Mouse (Mus musculus) forebrain, embryonic 10.5 days (tissue): ENCODE measurements around the gene Vkorc1l1. TPM values are rescaled to one million over a fixed set of nuclear protein-coding genes. Genes with fewer than 3 reads are reported as not detected.
"Not testable (repeated sequence)": the region's sequence is repeated elsewhere in the genome, so short reads cannot be mapped to it uniquely, and the experiment has no call there.

Source experiments
- DNase-seq: peaks from one replicate; pipeline ENCODE4 v3.0.0-alpha.2; 2017; ENCODE audit warnings: low spot score; ENCODE audit errors: extremely low spot score
- H3K27ac ChIP-seq: fragments of 300-500 bp; sonication (generic); 2 replicates; pipeline ENCODE4 v1.5.1; 2016; ENCODE audit warnings: mild to moderate bottlenecking
- H3K27me3 ChIP-seq: fragments of 300-500 bp; sonication (generic); 2 replicates; pipeline ENCODE4 v1.6.1; 2016; ENCODE audit warnings: mild to moderate bottlenecking; ENCODE audit not compliant: poor library complexity, severe bottlenecking
- H3K36me3 ChIP-seq: fragments of 300-500 bp; sonication (generic); replicated peaks from 2 replicates; pipeline ENCODE4 v1.6.1; 2016; ENCODE audit warnings: mild to moderate bottlenecking, moderate library complexity
- H3K4me1 ChIP-seq: fragments of 300-500 bp; sonication (generic); 2 replicates; pipeline ENCODE4 v1.6.1; 2016
- H3K4me3 ChIP-seq: fragments of 300-500 bp; sonication (generic); 2 replicates; pipeline ENCODE4 v1.5.1; 2016; ENCODE audit warnings: mild to moderate bottlenecking, moderate library complexity
- H3K9me3 ChIP-seq: fragments of 300-500 bp; sonication (generic); 2 replicates; pipeline ENCODE4 v1.6.1; 2016; ENCODE audit warnings: mild to moderate bottlenecking, moderate library complexity
- WGBS: fragments of 180-500 bp; shearing (Covaris S2); methylation state at CpG from one replicate; pipeline ENCODE4 v1.1.7; 2016; 5-methylcytosine and 5-hydroxymethylcytosine counted together
- polyA plus RNA-seq: library from polyadenylated mRNA; unstranded; fragments of >200 nt; fragmentation: Nextera tagmentation; extraction: Ambion mirVana; gene quantifications from 2 replicates; pipeline ENCODE4 v1.2.1, GENCODE M21; 2016

Gene Vkorc1l1
- 33.0 and 33.4 TPM in 2 replicates for polyA plus RNA-seq

DNA sequence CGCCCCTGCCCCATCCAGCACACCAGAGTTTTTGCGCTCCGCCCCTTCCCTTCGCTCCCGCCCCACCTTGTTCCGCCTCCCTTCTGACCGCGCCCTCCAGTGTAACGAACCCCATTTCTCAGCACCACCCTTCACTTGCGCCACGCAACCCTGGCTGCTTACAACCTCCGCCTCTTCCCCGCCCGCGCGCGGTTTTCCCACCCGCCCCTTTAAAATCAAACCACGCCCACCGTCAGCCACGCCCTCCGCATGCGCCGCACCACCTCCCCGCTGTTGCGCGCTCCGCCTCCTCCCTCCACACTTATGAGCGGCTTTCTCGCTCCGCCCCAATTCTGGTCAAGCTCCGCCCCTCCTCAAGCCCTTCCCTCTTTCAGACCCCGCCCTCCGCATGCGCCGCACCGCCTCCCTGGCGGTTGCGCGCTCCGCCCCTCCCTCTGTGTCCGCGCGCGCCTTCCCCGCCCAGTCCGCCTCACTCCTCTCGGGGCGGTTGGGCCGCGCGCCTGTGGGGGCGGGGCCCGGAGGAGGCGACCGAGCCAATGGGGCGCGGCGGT lies at the start of gene Vkorc1l1:
Gene Vkorc1l1, plus strand, starts transcription at position 476 of the 551 bp plus-strand sequence.
- Histone ChIP-seq H3K27ac (peak within 1 kb of the TSS; percentile 92), H3K4me3 (peak within 1 kb of the TSS; percentile 94), H3K36me3 (peaks cover 17% of the 10 kb centered on the region), H3K27me3 (no peaks in the 10 kb centered on the region), H3K9me3 (no peaks in the 10 kb centered on the region), H3K4me1 (peaks cover 29% of the 10 kb centered on the region)
- WGBS, result under 1% methylated on average over 59 of the region's 59 CpGs
- DNase-seq, result peak; percentile 99

DNA sequence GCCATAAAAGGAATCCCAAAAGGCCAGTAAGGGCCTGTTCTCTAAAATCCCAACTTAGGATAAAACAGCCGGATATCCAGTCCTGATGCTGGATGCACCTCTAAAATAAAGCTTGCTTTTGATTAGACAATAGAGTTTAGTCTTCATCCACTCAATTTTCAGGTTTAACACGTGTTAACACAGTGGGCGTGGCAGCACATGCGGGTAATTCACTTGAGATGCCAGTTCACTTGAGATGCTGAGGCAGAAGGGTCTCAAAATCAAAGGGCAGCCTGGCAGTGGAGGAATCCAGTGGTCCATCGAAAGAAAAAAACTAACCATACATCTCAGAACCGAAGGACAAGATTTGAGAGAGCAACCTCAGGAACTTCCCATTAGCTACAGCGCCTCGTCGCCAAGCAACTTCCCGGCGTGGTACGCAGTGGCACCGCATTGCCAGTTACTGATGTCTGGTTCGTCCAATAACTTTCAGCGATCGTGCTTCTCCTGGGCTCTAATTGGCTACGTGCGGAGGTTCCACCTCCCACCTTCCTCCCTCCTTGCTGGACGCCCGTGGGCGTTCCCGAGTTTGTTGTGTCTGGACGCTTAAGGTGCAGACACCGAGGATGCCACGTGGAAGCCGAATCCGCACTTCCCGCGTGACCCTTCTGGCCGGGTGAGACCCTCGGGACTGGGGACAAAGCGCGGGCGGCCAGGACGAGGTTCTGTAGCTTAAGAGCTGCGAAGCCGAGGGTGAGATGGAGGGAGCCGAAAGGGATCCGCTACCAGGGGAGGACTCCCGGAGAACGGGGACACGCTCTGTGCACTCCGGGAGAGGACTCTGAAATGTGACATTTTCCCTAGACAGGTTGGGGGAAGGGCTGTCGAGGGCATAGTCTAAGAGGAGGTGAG lies 46.3 kb upstream of the Vkorc1l1 start, which contains the start of gene Zbed5:
Gene Zbed5, plus strand, starts transcription at position 526 of the 891 bp plus-strand sequence.
- 2% methylated on average over 44 of the region's 44 CpGs for WGBS
- no peaks in the 10 kb centered on the region for H3K36me3 ChIP-seq
- peak; percentile 90 for DNase-seq
- peak within 1 kb of the TSS; percentile 76 for H3K27ac ChIP-seq
- no peaks in the 10 kb centered on the region for H3K27me3 ChIP-seq
- no peaks in the 10 kb centered on the region for H3K9me3 ChIP-seq
- peaks cover 16% of the 10 kb centered on the region for H3K4me1 ChIP-seq
- peak within 1 kb of the TSS; percentile 73 for H3K4me3 ChIP-seq

DNA sequence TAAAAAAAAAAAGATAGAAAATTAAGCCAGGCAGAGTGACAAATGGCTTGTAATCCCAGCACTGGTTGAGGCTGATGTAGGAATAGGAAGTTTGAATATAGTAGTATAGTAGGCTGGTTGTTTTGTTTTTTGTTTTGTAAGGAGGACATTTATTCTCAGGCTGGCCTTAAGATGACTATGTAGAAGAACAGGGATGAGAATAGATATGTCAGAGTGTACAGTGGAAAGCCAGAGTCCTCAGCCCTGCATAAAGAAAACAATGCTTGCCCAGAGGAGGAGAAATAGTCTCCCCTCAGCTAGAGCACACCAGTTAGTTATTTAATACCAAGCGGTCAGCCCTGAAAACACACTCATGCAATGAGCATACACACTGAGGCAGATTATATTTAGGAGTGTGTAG lies 43.3 kb upstream of the Vkorc1l1 start, which contains the start of gene Phkg1:
Gene Phkg1, minus strand, starts transcription at position 101 of the 400 bp plus-strand sequence.
- Histone ChIP-seq H3K27me3 (no peaks in the 10 kb centered on the region), H3K4me3 (no peak within 1 kb of the TSS), H3K36me3 (peaks cover 7% of the 10 kb centered on the region), H3K9me3 (no peaks in the 10 kb centered on the region), H3K27ac (no peak within 1 kb of the TSS), H3K4me1 (peaks cover 16% of the 10 kb centered on the region)
- DNase-seq, result no peak
- WGBS, result 100% methylated on average over 1 of the region's 1 CpGs

DNA sequence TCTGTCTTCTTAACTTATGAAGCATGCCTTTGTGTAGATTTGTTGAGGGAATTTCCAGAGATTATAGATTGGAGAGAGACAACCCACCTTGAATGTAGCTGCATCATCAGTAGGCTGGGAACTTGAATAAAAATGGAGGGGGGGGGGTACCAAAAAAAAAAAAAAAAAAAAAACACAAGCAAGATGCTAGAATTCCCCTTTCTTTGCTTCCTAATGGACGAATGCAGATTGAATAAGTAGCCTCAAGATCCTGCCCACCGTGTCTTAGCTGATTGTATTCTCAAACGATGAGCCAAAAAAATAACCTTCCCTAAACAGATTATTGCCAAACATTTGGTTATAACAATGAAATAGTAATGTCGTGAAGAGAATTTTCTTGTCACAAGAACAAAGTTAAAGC lies 34.0 kb upstream of the Vkorc1l1 start:
- H3K36me3 ChIP-seq, result no peaks in the 10 kb centered on the region; the same call in 1 of the 2 replicates
- peaks cover 12% of the 10 kb centered on the region for H3K4me1 ChIP-seq
- no peak for DNase-seq
- H3K27ac ChIP-seq, result peak overlapping the region; percentile 93
- WGBS, result 27% methylated on average over 4 of the region's 4 CpGs
- peak overlapping the region; percentile 79 for H3K4me3 ChIP-seq
- H3K27me3 ChIP-seq, result peaks cover 12% of the 10 kb centered on the region
- no peaks in the 10 kb centered on the region for H3K9me3 ChIP-seq

DNA sequence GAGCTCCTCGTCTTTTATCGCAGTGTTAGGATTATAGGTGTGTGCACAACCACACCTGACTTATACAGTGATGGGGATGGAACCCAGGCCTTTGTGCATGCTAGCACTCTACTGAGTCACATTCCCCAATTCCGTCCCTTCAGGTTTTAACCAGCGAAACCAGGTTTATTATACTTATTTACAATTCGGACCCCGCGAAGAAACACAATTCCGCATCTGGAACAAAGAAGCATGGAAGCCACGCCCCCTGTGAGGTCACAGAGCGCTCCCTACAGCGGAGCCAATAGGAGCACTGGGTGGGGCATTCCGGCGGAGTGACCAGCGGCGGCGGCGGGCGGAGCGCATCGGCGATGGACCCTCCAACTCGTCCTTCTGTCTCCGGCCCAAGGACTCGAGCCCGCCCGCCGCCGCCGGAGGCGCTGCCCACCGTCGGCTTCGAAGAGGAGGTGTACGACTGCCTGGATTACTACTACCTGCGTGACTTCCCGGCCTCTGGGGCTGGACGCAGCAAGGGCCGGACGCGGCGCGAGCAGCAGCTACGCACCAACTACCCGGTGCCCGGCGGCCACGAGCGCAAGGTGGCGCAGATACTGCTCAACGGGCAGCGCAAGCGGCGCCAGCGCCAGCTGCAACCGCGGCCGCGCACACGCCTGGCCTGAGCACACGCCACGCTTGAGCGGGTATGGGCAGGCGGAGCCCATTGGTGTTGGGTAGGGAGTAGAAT lies 33.4 kb upstream of the Vkorc1l1 start, which contains the start of gene Nupr1l:
Gene Nupr1l, plus strand, starts transcription at position 299 of the 724 bp plus-strand sequence.
- Histone ChIP-seq H3K4me3 (peak within 1 kb of the TSS; percentile 79), H3K27me3 (peaks cover 12% of the 10 kb centered on the region), H3K9me3 (no peaks in the 10 kb centered on the region), H3K4me1 (peaks cover 12% of the 10 kb centered on the region), H3K36me3 (no peaks in the 10 kb centered on the region), H3K27ac (peak within 1 kb of the TSS; percentile 93)
- peak; percentile 96 for DNase-seq
- WGBS, result under 1% methylated on average over 63 of the region's 63 CpGs

DNA sequence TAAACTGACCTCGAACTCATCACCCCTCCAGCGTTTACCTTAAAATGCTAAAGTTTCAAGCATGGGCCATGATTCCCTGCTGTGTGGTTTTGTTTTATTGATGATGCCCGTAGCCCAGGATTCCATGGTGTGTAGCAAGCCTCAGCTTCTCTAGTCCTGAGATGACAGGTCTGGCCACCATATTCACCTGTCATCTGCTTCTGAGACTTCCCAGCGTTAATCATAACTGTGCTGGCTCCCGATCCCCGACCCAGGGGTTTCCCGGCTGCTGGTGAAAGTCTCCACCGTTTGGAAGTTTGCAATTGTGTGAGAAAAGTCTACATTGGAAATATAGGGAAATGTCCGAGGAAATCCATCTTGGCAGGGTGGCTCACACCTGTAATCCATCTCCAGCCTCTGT lies 32.6 kb upstream of the Vkorc1l1 start:
- Histone ChIP-seq H3K36me3 (no peaks in the 10 kb centered on the region), H3K4me3 (peak overlapping the region; percentile 79), H3K27me3 (peaks cover 12% of the 10 kb centered on the region), H3K4me1 (peaks cover 12% of the 10 kb centered on the region), H3K27ac (peak overlapping the region; percentile 93; the same call in 1 of the 2 replicates), H3K9me3 (no peaks in the 10 kb centered on the region)
- 76% methylated on average over 9 of the region's 9 CpGs for WGBS
- no peak for DNase-seq

DNA sequence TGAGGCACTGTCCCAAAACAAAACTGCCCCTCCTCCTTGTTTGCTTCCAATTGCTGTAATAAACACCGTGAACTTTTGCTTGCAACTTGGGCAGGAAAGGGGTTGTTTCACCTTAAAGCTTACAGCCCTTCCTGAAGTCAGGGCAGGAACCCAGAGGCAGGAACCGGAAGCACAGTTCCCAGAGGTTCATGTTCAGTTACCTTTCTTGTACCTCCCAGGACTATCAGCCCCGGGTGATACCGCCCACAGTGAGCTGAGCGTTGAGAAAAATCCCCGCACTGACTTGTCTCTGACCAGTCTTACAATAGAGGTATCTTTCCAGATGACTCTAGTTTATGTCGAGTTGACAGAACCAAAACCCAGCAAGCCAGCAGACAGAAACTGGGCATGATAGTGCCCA lies 32.2 kb upstream of the Vkorc1l1 start:
- Histone ChIP-seq H3K9me3 (no peaks in the 10 kb centered on the region), H3K4me3 (no peak overlapping the region), H3K4me1 (peaks cover 12% of the 10 kb centered on the region), H3K36me3 (no peaks in the 10 kb centered on the region), H3K27me3 (peaks cover 12% of the 10 kb centered on the region), H3K27ac (no peak overlapping the region)
- 89% methylated on average over 7 of the region's 7 CpGs for whole genome bisulfite sequencing
- DNase-seq, result no peak

DNA sequence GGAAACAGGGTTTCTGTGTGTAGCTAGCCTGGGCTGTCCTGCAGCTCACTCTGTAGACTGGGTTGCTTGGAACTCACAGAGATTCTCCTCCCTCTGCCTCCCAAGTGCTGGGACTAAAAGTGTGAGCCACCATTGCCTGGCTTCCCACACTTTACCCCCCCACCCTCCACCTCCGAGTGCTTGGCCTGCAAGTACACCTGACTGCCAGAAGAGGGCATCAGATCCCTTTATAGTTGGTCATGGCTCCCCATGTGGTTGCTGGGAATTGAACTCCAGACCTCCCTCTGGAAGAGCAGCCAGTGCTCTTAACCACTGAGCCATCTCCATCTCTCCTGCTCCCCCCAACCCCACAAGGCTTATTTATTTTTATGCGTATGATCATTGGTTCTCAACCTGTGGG lies 27.7 kb upstream of the Vkorc1l1 start:
- Histone ChIP-seq H3K27me3 (peaks cover 12% of the 10 kb centered on the region), H3K27ac (no peak overlapping the region), H3K4me3 (no peak overlapping the region), H3K4me1 (peaks cover 2% of the 10 kb centered on the region), H3K36me3 (no peaks in the 10 kb centered on the region), H3K9me3 (no peaks in the 10 kb centered on the region)
- DNase-seq, result peak; percentile 29
- 28% methylated on average over 2 of the region's 2 CpGs for WGBS

DNA sequence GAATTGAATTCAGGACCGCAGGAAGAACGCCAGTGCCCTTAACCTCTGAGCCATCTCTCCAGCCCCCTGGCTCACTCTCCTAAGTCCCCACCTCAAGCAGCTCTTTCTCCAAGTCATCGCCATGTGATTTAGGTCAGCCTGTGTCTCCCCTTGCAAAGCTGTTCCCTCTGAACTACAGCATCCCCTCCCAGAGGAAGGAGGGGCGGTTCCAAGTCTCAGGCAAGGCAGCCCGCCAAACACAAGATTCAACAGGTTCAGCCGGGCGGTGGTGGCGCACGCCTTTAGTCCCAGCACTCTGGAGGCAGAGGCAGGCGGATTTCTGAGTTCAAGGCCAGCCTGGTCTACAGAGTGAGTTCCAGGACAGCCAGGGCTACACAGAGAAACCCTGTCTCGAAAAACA lies 26.3 kb upstream of the Vkorc1l1 start:
- H3K4me1 ChIP-seq, H3K27me3 ChIP-seq, DNase-seq, H3K4me3 ChIP-seq, H3K36me3 ChIP-seq, H3K27ac ChIP-seq, H3K9me3 ChIP-seq: not testable (repeated sequence)
- WGBS, result 87% methylated on average over 11 of the region's 11 CpGs

DNA sequence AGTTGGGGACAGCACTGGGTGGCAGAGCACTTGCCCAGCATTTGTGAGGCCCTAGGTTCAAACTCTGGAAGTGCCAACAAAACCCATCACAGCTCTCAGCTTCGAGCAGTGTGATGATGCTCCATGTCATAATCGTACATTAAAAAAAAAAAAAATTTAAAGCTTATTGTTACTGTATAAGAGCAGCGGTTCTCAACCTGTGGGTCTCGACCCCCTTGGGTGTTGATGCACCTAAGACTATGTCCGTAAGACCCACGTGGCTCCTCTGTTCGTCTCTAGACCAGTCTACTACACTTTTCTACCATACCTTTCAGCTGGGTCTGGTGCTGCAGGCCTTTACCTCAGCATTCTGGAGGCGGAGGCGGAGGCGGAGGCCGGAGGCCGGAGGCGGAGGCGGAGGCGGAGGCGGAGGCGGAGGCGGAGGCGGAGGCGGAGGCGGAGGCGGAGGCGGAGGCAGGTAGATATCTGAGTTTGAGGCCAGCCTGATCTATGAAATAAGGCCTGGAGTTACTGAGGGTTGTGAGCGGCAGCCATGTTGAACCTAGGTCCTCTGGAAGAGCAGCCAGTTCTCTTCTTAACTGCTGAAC lies 23.6 kb upstream of the Vkorc1l1 start:
- no peak for DNase-seq
- 90% methylated on average over 24 of the region's 24 CpGs for WGBS
- Histone ChIP-seq H3K36me3 (no peaks in the 10 kb centered on the region), H3K27ac (no peak overlapping the region), H3K4me3 (no peak overlapping the region), H3K9me3 (no peaks in the 10 kb centered on the region), H3K4me1 (no peaks in the 10 kb centered on the region), H3K27me3 (no peaks in the 10 kb centered on the region)

DNA sequence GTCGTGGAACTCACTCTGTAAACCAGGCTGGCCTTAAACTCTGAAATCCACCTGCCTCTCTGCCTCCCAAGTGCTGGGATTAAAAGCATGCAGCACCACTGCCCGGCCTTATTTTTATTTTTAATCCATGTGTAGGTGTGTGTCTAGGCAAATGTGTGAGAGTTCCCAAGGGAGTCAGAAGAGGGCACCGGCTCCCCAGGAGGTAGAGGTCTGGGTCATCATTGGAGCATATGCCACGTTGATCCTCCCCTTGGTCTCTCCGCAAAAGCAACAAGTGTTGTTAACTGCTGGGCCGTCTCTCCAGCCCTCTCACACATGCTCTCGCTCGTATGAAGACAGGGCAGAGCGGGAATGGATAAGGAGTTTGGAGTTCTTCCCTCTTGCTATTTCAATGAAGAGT lies 23.0 kb upstream of the Vkorc1l1 start:
- H3K36me3 ChIP-seq, result no peaks in the 10 kb centered on the region
- 89% methylated on average over 9 of the region's 9 CpGs for WGBS
- no peaks in the 10 kb centered on the region for H3K9me3 ChIP-seq
- H3K4me1 ChIP-seq, result no peaks in the 10 kb centered on the region
- H3K27me3 ChIP-seq, result no peaks in the 10 kb centered on the region
- no peak overlapping the region for H3K27ac ChIP-seq
- DNase-seq, result no peak
- H3K4me3 ChIP-seq, result no peak overlapping the region

DNA sequence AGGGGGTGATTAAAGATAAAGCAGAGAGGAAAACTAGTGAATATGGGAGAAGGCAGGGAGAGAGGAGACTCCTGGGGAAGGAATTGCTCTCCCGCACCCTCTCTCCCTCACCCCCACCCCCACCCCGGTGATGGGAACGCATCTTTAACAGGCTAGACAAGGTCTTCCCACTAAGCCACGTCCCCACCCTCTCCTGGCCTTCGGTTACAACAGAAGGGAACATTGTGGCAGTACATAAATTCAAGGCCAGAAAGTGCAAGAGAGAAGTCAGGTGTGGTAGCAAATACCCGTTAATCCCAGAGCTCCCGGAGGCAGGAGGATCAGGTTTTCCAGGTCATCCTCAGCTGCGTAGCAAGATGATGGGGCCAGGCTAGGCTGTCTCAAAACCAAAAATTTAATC lies 22.4 kb upstream of the Vkorc1l1 start:
- DNase-seq, result no peak
- H3K4me3 ChIP-seq, result no peak overlapping the region
- 80% methylated on average over 8 of the region's 8 CpGs for WGBS
- H3K36me3 ChIP-seq, result no peaks in the 10 kb centered on the region
- H3K27me3 ChIP-seq, result no peaks in the 10 kb centered on the region
- H3K4me1 ChIP-seq, result no peaks in the 10 kb centered on the region
- H3K9me3 ChIP-seq, result no peaks in the 10 kb centered on the region
- no peak overlapping the region for H3K27ac ChIP-seq
